Mouse (Mus musculus): ENCODE measurements around the gene Rmdn3. TPM values are rescaled to one million over a fixed set of nuclear protein-coding genes. Genes with fewer than 3 reads are reported as not detected.

Rmdn3 gene
- polyA plus RNA-seq, 1 experiment from 2014 or later: 39.0 TPM

DNA sequence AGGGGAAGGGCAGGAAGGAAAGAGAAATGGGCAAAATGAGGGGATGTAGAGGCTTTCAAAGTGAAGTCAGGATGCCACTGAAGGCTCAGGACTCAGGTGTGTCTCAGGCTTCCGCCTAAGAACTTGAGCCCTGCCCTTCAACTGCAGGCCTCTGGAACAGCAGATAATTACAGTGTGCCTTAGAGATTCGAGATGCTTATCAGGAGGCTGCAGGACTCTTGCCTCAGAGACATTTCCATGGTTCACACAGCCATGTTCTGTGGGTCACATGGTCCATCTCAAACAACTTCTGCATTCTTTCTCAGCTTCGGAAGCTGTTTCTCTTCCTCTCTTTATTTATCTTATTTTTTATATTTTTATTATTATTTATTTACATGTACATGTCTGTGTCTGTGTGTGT lies 6.3 kb upstream of the Rmdn3 start:
- H3K27ac ChIP-seq (ENCODE audit: low read depth): no peak overlapping the region
- WGBS (ENCODE audit: insufficient replicate concordance): 22% methylated on average over 3 of the region's 3 CpGs
- no peaks in the 10 kb centered on the region for H3K36me3 ChIP-seq (replicated peaks; ENCODE audit: insufficient read depth, low read length)
- no peak overlapping the region for H3K4me3 ChIP-seq (ENCODE audit: low read depth, low read length)
- H3K9me3 ChIP-seq (ENCODE audit: low read length): no peaks in the 10 kb centered on the region
- peaks cover 17% of the 10 kb centered on the region for H3K4me1 ChIP-seq (ENCODE audit: insufficient read depth)
- DNase-seq (no peak), ATAC-seq (no peak)
- TF ChIP-seq EP300 (IDR thresholded peaks at IDR 0.05; ENCODE audit: low read depth) (peak; percentile 35; the same call in 1 of the 2 replicates), CTCF (IDR thresholded peaks at IDR 0.05; ENCODE audit: low read depth) (no peak)
- H3K9ac ChIP-seq (replicated peaks): no peak overlapping the region
- no peaks in the 10 kb centered on the region for H3K27me3 ChIP-seq (ENCODE audit: insufficient read depth, low read length)
- no peak overlapping the region for H3K4me2 ChIP-seq (ENCODE audit: low read depth, low read length)

DNA sequence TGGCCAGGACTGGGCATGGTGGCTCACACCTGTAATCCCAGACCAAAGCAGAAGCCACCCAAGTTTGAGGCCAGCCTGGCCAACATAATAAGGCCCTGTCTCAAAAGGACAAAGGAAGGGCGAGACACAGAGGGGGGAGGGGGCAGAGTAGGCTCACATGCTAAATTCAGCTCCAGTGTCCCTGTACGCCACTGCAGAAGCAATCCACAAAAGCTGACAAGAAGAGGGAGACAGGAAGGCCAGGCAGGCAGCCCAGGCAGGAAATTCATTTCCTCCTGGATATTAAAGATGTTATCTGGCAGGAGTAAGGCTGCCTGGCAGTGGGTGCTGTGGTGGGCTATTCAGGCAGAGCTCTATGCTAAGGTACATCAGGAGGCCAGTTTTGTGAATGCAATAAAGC lies 4.4 kb upstream of the Rmdn3 start:
- Histone ChIP-seq H3K4me1 (ENCODE audit: insufficient read depth) (0 out of 2 replicates have a peak, but pooled peaks cover 5% of the 10 kb centered on the region), H3K4me3 (ENCODE audit: low read depth, low read length) (no peak overlapping the region), H3K9me3 (ENCODE audit: low read length) (no peaks in the 10 kb centered on the region), H3K27me3 (ENCODE audit: insufficient read depth, low read length) (no peaks in the 10 kb centered on the region), H3K36me3 (replicated peaks; ENCODE audit: insufficient read depth, low read length) (no peaks in the 10 kb centered on the region), H3K4me2 (ENCODE audit: low read depth, low read length) (no peak overlapping the region), H3K9ac (replicated peaks) (no peak overlapping the region), H3K27ac (ENCODE audit: low read depth) (no peak overlapping the region)
- TF ChIP-seq EP300 (IDR thresholded peaks at IDR 0.05; ENCODE audit: low read depth) (no peak), CTCF (IDR thresholded peaks at IDR 0.05; ENCODE audit: low read depth) (no peak)
- ATAC-seq: no peak
- 62% methylated on average over 2 of the region's 2 CpGs for whole genome bisulfite sequencing (ENCODE audit: insufficient replicate concordance)
- DNase-seq: no peak

DNA sequence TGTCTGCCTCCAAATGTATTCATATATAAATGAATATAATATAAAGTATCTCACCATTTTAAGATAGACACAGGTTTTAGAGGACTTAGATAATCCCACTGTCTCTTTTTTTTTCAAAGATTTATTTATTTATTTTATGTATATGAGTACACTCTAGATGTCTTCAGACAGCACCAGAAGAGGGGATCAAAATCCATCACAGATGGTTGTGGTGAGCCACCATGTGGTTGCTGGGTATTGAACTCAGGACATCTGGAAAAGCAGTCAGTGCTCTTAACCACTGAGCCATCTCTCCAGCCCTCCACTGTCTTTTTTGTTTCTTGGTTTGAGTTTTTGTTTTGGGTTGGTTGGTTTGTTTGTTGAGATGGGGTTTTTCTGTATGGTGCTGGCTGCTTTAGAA lies 1.0 kb upstream of the Rmdn3 start:
- H3K4me2 ChIP-seq (ENCODE audit: low read depth, low read length): peak overlapping the region; percentile 78
- no peak overlapping the region for H3K9ac ChIP-seq (replicated peaks)
- no peak for ATAC-seq
- TF ChIP-seq EP300 (IDR thresholded peaks at IDR 0.05; ENCODE audit: low read depth) (no peak), CTCF (IDR thresholded peaks at IDR 0.05; ENCODE audit: low read depth) (no peak)
- H3K27ac ChIP-seq (ENCODE audit: low read depth): no peak overlapping the region
- no peaks in the 10 kb centered on the region for H3K27me3 ChIP-seq (ENCODE audit: insufficient read depth, low read length)
- H3K4me3 ChIP-seq (ENCODE audit: low read depth, low read length): no peak overlapping the region
- H3K9me3 ChIP-seq (ENCODE audit: low read length): no peaks in the 10 kb centered on the region
- H3K36me3 ChIP-seq (replicated peaks; ENCODE audit: insufficient read depth, low read length): peaks cover 14% of the 10 kb centered on the region
- peaks cover 21% of the 10 kb centered on the region for H3K4me1 ChIP-seq (ENCODE audit: insufficient read depth)
- no peak for DNase-seq

DNA sequence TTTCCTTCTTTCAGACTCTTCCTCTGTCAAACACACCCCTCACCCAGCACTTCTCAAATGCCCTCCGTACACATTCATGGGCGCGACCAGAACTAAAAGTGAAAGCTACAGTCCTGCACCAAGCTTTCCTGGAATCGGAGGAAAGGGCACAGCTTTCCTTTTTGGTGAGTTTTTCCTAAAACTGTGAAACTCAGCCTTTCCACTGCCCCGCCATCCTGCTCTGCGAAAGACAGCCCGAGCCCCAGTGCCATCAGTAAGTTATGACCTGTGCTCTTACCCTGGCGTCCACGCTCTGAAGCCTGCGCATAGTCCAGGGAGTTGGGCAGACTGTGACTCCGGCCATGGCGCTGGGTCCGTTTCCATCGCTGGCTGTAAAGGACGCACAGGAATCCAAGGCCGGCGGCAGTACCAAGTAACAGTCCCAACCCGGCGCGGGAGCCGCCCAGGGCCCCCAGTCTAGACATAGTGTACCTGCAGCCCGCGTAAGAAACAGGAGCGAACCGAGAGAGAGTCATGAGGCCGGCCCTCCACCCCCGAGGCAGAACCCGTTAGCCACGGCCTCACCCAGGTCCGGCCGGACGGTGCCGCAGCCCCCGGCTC lies 653 bp downstream of the Rmdn3 start:
- WGBS (ENCODE audit: insufficient replicate concordance): under 1% methylated on average over 34 of the region's 34 CpGs

DNA sequence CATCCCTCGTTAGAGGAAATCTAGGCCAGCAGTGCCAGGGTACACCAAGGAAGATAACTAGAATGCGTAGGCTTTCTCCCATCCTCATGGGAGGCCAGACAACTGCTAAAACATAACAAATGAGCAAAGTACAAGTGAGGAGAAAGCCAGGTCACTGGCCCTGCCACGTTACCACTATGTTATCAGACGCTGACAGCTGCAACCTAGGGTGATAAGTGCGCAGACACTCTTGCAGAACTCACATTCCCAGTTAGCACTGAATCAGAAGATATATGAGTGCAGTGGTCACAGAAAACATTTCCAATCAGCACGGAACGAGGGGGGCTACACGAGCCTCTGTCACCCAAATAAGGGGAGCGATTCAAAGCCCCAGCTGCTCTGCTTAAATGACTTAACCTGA lies 1.4 kb downstream of the Rmdn3 start:
- peak overlapping the region; percentile 78 for H3K4me2 ChIP-seq (ENCODE audit: low read depth, low read length)
- ATAC-seq (peak; percentile 71), DNase-seq (peak; percentile 68)
- peaks cover 35% of the 10 kb centered on the region for H3K36me3 ChIP-seq (replicated peaks; ENCODE audit: insufficient read depth, low read length)
- no peaks in the 10 kb centered on the region for H3K9me3 ChIP-seq (ENCODE audit: low read length)
- 35% methylated on average over 9 of the region's 9 CpGs for WGBS (ENCODE audit: insufficient replicate concordance)
- H3K4me3 ChIP-seq (ENCODE audit: low read depth, low read length): peak overlapping the region; percentile 90
- H3K27ac ChIP-seq (ENCODE audit: low read depth): peak overlapping the region; percentile 93
- H3K9ac ChIP-seq (replicated peaks): peak overlapping the region; percentile 91
- peaks cover 21% of the 10 kb centered on the region for H3K4me1 ChIP-seq (ENCODE audit: insufficient read depth)
- H3K27me3 ChIP-seq (ENCODE audit: insufficient read depth, low read length): no peaks in the 10 kb centered on the region
- TF ChIP-seq EP300 (IDR thresholded peaks at IDR 0.05; ENCODE audit: low read depth): peak; percentile 98
- TF ChIP-seq CTCF (IDR thresholded peaks at IDR 0.05; ENCODE audit: low read depth): no peak

More for the DNA sequence above, 653 bp downstream of the Rmdn3 start:
- H3K36me3 ChIP-seq (replicated peaks; ENCODE audit: insufficient read depth, low read length): peaks cover 29% of the 10 kb centered on the region
- H3K27ac ChIP-seq (ENCODE audit: low read depth): peak overlapping the region; percentile 93
- ATAC-seq: peak; percentile 37
- H3K4me2 ChIP-seq (ENCODE audit: low read depth, low read length): peak overlapping the region; percentile 78
- H3K4me3 ChIP-seq (ENCODE audit: low read depth, low read length): peak overlapping the region; percentile 90
- H3K4me1 ChIP-seq (ENCODE audit: insufficient read depth): peaks cover 21% of the 10 kb centered on the region
- H3K9me3 ChIP-seq (ENCODE audit: low read length): no peaks in the 10 kb centered on the region
- peak; percentile 53 for DNase-seq
- H3K9ac ChIP-seq (replicated peaks): peak overlapping the region; percentile 91
- no peak for TF ChIP-seq CTCF (IDR thresholded peaks at IDR 0.05; ENCODE audit: low read depth)
- TF ChIP-seq EP300 (IDR thresholded peaks at IDR 0.05; ENCODE audit: low read depth): no peak
- no peaks in the 10 kb centered on the region for H3K27me3 ChIP-seq (ENCODE audit: insufficient read depth, low read length)

DNA sequence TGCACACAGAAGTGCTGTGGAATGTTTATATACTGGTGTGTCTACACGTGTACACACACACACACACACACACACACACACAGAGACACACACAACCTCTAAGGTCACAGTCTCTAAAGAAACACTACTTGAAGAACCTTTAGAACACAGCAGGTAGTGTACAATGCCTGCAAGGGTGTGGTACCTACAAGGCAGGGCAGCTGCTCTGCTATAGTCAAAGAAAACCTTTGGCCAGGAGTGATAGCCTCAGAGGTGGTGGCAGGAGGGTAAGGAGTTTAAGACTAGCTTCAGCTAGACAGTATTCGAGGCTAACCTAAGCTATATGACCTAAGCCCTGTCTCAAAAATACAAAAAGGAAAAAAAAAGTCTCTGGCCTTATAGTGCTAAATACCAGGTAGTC lies 2.2 kb downstream of the Rmdn3 start:
- peak overlapping the region; percentile 78 for H3K4me2 ChIP-seq (ENCODE audit: low read depth, low read length)
- no peaks in the 10 kb centered on the region for H3K27me3 ChIP-seq (ENCODE audit: insufficient read depth, low read length)
- peaks cover 21% of the 10 kb centered on the region for H3K4me1 ChIP-seq (ENCODE audit: insufficient read depth)
- no peaks in the 10 kb centered on the region for H3K9me3 ChIP-seq (ENCODE audit: low read length)
- H3K27ac ChIP-seq (ENCODE audit: low read depth): peak overlapping the region; percentile 93
- no peak for DNase-seq
- no peak for TF ChIP-seq EP300 (IDR thresholded peaks at IDR 0.05; ENCODE audit: low read depth)
- TF ChIP-seq CTCF (IDR thresholded peaks at IDR 0.05; ENCODE audit: low read depth): no peak
- H3K36me3 ChIP-seq (replicated peaks; ENCODE audit: insufficient read depth, low read length): peaks cover 42% of the 10 kb centered on the region
- ATAC-seq: no peak
- WGBS (ENCODE audit: insufficient replicate concordance): 58% methylated on average over 2 of the region's 2 CpGs
- peak overlapping the region; percentile 91; the same call in 1 of the 2 replicates for H3K9ac ChIP-seq (replicated peaks)
- H3K4me3 ChIP-seq (ENCODE audit: low read depth, low read length): peak overlapping the region; percentile 90

Data from liver, postnatal 0 days (tissue).